Mouse (Mus musculus): ENCODE measurements at regions not wholly inside any gene's neighbourhood (a gene's known extent, or its start where the extent isn't known, plus 50 kb on each side); places are given as distances from the start of the nearest gene placed in this dataset.

- Histone ChIP-seq H3K9me3 (ENCODE audit: low read length) (no peaks in the 10 kb centered on the region), H3K4me2 (replicated peaks; ENCODE audit: low read depth, low read length) (no peak overlapping the region), H3K27me3 (ENCODE audit: insufficient read depth, low read length) (no peaks in the 10 kb centered on the region), H3K27ac (ENCODE audit: low read length) (no peak overlapping the region), H3K36me3 (ENCODE audit: insufficient read depth, low read length) (no peaks in the 10 kb centered on the region), H3K9ac (replicated peaks; ENCODE audit: low read length) (no peak overlapping the region), H3K4me1 (ENCODE audit: insufficient read depth, low read length) (no peaks in the 10 kb centered on the region), H3K4me3 (ENCODE audit: low read length) (no peak overlapping the region)
- peak; percentile 49; the same call in 1 of the 2 replicates for ATAC-seq (ENCODE audit: low FRiP score, low TSS enrichment)
- 45% methylated on average over 5 of the region's 5 CpGs for WGBS
These were observed 719.9 kb downstream of the Sorcs1 start for GRCm38 (mm10) chr19:49958517-49958916.

- H3K9me3 ChIP-seq (ENCODE audit: low read length), result no peaks in the 10 kb centered on the region
- ATAC-seq (ENCODE audit: low FRiP score, low TSS enrichment), result no peak
- WGBS, result 48% methylated on average over 3 of the region's 3 CpGs
These were observed 747.2 kb downstream of the Sorcs1 start for GRCm38 (mm10) chr19:49931202-49931601.

GRCm38 (mm10) chr19:49911738-49912137, 766.7 kb downstream of the Sorcs1 start:
- H3K9ac ChIP-seq (replicated peaks; ENCODE audit: low read length), result no peak overlapping the region
- no peak overlapping the region for H3K4me2 ChIP-seq (replicated peaks; ENCODE audit: low read depth, low read length)
- no peak for ATAC-seq (ENCODE audit: low FRiP score, low TSS enrichment)
- no peak overlapping the region for H3K4me3 ChIP-seq (ENCODE audit: low read length)
- no peaks in the 10 kb centered on the region for H3K36me3 ChIP-seq (ENCODE audit: insufficient read depth, low read length)
- H3K4me1 ChIP-seq (ENCODE audit: insufficient read depth, low read length), result no peaks in the 10 kb centered on the region
- H3K9me3 ChIP-seq (ENCODE audit: low read length), result no peaks in the 10 kb centered on the region
- 50% methylated on average over 3 of the region's 3 CpGs for WGBS
- no peak overlapping the region for H3K27ac ChIP-seq (ENCODE audit: low read length)
- H3K27me3 ChIP-seq (ENCODE audit: insufficient read depth, low read length), result no peaks in the 10 kb centered on the region

More at GRCm38 (mm10) chr19:49931202-49931601, 747.2 kb downstream of the Sorcs1 start:
- Histone ChIP-seq H3K36me3 (ENCODE audit: insufficient read depth, low read length) (no peaks in the 10 kb centered on the region), H3K27me3 (ENCODE audit: insufficient read depth, low read length) (no peaks in the 10 kb centered on the region), H3K4me1 (ENCODE audit: insufficient read depth, low read length) (no peaks in the 10 kb centered on the region), H3K9ac (replicated peaks; ENCODE audit: low read length) (no peak overlapping the region), H3K4me3 (ENCODE audit: low read length) (no peak overlapping the region), H3K27ac (ENCODE audit: low read length) (no peak overlapping the region), H3K4me2 (replicated peaks; ENCODE audit: low read depth, low read length) (no peak overlapping the region)

- H3K36me3 ChIP-seq (ENCODE audit: insufficient read depth, low read length), result no peaks in the 10 kb centered on the region
- 69% methylated on average over 3 of the region's 3 CpGs for WGBS
- no peaks in the 10 kb centered on the region for H3K27me3 ChIP-seq (ENCODE audit: insufficient read depth, low read length)
- no peak overlapping the region for H3K4me3 ChIP-seq (ENCODE audit: low read length)
- H3K4me1 ChIP-seq (ENCODE audit: insufficient read depth, low read length), result no peaks in the 10 kb centered on the region
- H3K9me3 ChIP-seq (ENCODE audit: low read length), result no peaks in the 10 kb centered on the region
- H3K9ac ChIP-seq (replicated peaks; ENCODE audit: low read length), result no peak overlapping the region
- no peak for ATAC-seq (ENCODE audit: low FRiP score, low TSS enrichment)
- H3K27ac ChIP-seq (ENCODE audit: low read length), result no peak overlapping the region
- no peak overlapping the region for H3K4me2 ChIP-seq (replicated peaks; ENCODE audit: low read depth, low read length)
These were observed 798.2 kb downstream of the Sorcs1 start for GRCm38 (mm10) chr19:49880241-49880640.

- no peak overlapping the region for H3K27ac ChIP-seq (ENCODE audit: low read length)
- H3K36me3 ChIP-seq (ENCODE audit: insufficient read depth, low read length), result no peaks in the 10 kb centered on the region
- H3K4me3 ChIP-seq (ENCODE audit: low read length), result no peak overlapping the region
- ATAC-seq (ENCODE audit: low FRiP score, low TSS enrichment), result no peak
- H3K9ac ChIP-seq (replicated peaks; ENCODE audit: low read length), result no peak overlapping the region
- H3K4me2 ChIP-seq (replicated peaks; ENCODE audit: low read depth, low read length), result no peak overlapping the region
- WGBS, result 85% methylated on average over 7 of the region's 7 CpGs
- H3K9me3 ChIP-seq (ENCODE audit: low read length), result no peaks in the 10 kb centered on the region
- H3K27me3 ChIP-seq (ENCODE audit: insufficient read depth, low read length), result no peaks in the 10 kb centered on the region
- peaks cover 2% of the 10 kb centered on the region; the same call in 1 of the 2 replicates for H3K4me1 ChIP-seq (ENCODE audit: insufficient read depth, low read length)
These were observed 817.7 kb downstream of the Sorcs1 start for GRCm38 (mm10) chr19:49860761-49861160.

GRCm38 (mm10) chr19:49855481-49856035, 822.9 kb downstream of the Sorcs1 start:
- Histone ChIP-seq H3K9me3 (ENCODE audit: low read length) (no peaks in the 10 kb centered on the region), H3K4me3 (ENCODE audit: low read length) (no peak overlapping the region), H3K27me3 (ENCODE audit: insufficient read depth, low read length) (no peaks in the 10 kb centered on the region), H3K9ac (replicated peaks; ENCODE audit: low read length) (no peak overlapping the region), H3K4me2 (replicated peaks; ENCODE audit: low read depth, low read length) (no peak overlapping the region), H3K36me3 (ENCODE audit: insufficient read depth, low read length) (no peaks in the 10 kb centered on the region), H3K4me1 (ENCODE audit: insufficient read depth, low read length) (peaks cover 7% of the 10 kb centered on the region; the same call in 1 of the 2 replicates), H3K27ac (ENCODE audit: low read length) (no peak overlapping the region)
- ATAC-seq (ENCODE audit: low FRiP score, low TSS enrichment), result no peak
- WGBS, result 33% methylated on average over 9 of the region's 9 CpGs

- no peak overlapping the region for H3K9ac ChIP-seq (replicated peaks; ENCODE audit: low read length)
- H3K4me2 ChIP-seq (replicated peaks; ENCODE audit: low read depth, low read length), result no peak overlapping the region
- WGBS, result 93% methylated on average over 5 of the region's 5 CpGs
- no peaks in the 10 kb centered on the region for H3K9me3 ChIP-seq (ENCODE audit: low read length)
- H3K27ac ChIP-seq (ENCODE audit: low read length), result no peak overlapping the region
- no peak overlapping the region for H3K4me3 ChIP-seq (ENCODE audit: low read length)
- H3K36me3 ChIP-seq (ENCODE audit: insufficient read depth, low read length), result no peaks in the 10 kb centered on the region
- no peaks in the 10 kb centered on the region for H3K4me1 ChIP-seq (ENCODE audit: insufficient read depth, low read length)
- H3K27me3 ChIP-seq (ENCODE audit: insufficient read depth, low read length), result no peaks in the 10 kb centered on the region
- no peak for ATAC-seq (ENCODE audit: low FRiP score, low TSS enrichment)
These were observed 836.5 kb downstream of the Sorcs1 start for GRCm38 (mm10) chr19:49841984-49842383.

GRCm38 (mm10) chr19:49839153-49839911, 839.1 kb downstream of the Sorcs1 start:
- H3K9ac ChIP-seq (replicated peaks; ENCODE audit: low read length), result no peak overlapping the region
- no peak overlapping the region for H3K27ac ChIP-seq (ENCODE audit: low read length)
- 85% methylated on average over 2 of the region's 2 CpGs for WGBS
- H3K4me3 ChIP-seq (ENCODE audit: low read length), result no peak overlapping the region
- H3K27me3 ChIP-seq (ENCODE audit: insufficient read depth, low read length), result no peaks in the 10 kb centered on the region
- H3K9me3 ChIP-seq (ENCODE audit: low read length), result no peaks in the 10 kb centered on the region
- H3K4me1 ChIP-seq (ENCODE audit: insufficient read depth, low read length), result no peaks in the 10 kb centered on the region
- H3K36me3 ChIP-seq (ENCODE audit: insufficient read depth, low read length), result no peaks in the 10 kb centered on the region
- H3K4me2 ChIP-seq (replicated peaks; ENCODE audit: low read depth, low read length), result no peak overlapping the region
- no peak for ATAC-seq (ENCODE audit: low FRiP score, low TSS enrichment)

GRCm38 (mm10) chr19:49830918-49831317, 847.5 kb downstream of the Sorcs1 start:
- 16% methylated on average over 6 of the region's 6 CpGs for WGBS
- Histone ChIP-seq H3K27me3 (ENCODE audit: insufficient read depth, low read length) (no peaks in the 10 kb centered on the region), H3K9ac (replicated peaks; ENCODE audit: low read length) (no peak overlapping the region), H3K36me3 (ENCODE audit: insufficient read depth, low read length) (no peaks in the 10 kb centered on the region), H3K4me3 (ENCODE audit: low read length) (no peak overlapping the region), H3K27ac (ENCODE audit: low read length) (no peak overlapping the region), H3K4me2 (replicated peaks; ENCODE audit: low read depth, low read length) (no peak overlapping the region), H3K4me1 (ENCODE audit: insufficient read depth, low read length) (peaks cover 4% of the 10 kb centered on the region), H3K9me3 (ENCODE audit: low read length) (no peaks in the 10 kb centered on the region)
- ATAC-seq (ENCODE audit: low FRiP score, low TSS enrichment), result peak; percentile 63; the same call in 1 of the 2 replicates

Data from kidney, embryonic 16.5 days (tissue).